In the genomic region with DNA sequence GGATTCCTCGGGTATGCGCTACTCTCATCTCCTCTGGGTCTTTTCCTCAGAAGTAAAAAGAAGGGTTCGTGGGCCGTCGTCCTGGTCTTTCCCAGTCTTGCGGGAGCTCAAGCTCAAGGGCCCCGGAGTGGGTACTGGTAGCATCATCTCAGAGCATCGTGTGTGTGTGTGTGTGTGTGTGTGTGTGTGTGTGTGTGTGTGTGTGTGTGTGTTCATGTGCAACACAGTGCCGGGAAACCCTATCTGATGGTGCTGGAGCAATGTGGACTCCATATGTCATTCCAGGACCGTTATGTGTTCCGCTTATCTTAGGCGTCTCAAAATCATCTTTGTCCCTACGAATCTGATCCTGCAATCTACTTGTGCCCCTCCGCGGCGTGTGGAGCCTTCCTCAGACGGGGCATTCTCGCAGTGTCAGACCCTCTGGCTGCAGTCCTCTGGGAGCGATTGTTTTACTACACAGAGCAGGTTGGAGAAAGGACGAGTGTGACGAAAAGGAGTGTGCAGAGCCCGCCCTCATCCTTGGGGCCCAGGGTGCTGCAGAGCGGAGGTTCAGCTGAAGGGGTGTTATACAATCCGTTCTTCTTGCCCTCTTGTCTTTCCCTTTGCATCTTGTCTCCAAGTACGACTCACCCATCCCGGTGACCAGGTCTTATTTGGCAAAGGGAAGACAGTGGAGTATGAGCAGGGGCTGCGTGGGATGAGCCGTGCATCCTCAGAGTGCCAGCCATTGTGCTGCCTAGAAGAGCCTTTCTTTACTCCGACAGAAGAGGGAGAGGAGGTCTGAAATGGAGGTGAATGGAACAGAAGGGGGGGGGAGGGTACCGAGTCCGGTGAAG, we compare ENCODE assay signal across 8 mouse cellular contexts. TPM values are rescaled to one million over a fixed set of nuclear protein-coding genes. Genes with fewer than 3 reads are reported as not detected.
DNase-seq lines count a peak whose midpoint lies in the region; ATAC-seq and TF ChIP-seq lines count a peak whose summit lies in the region.
"Had no signal": no experiment of that assay in that cellular context is flagged by ENCODE, and none has a peak within 500 bp of the region (broad histone marks: within the 10 kb centered on the region; RNA-seq: fewer than 3 reads in every experiment).

No protein-coding gene starts in this region.

- H3K9ac ChIP-seq in embryonic facial prominence, embryonic 12.5 days = peak overlapping the region; percentile 62
- peak overlapping the region; percentile 89 for H3K9ac ChIP-seq in hindbrain, embryonic 13.5 days
- H3K9ac ChIP-seq in limb, embryonic 14.5 days (ENCODE audit: low read depth, low read length, severe bottlenecking) = peak overlapping the region; percentile 56

- peak overlapping the region; percentile 72 for H3K27ac ChIP-seq in embryonic facial prominence, embryonic 12.5 days
- peak overlapping the region; percentile 97 for H3K27ac ChIP-seq in hindbrain, embryonic 13.5 days
- no peak overlapping the region for H3K27ac ChIP-seq in limb, embryonic 14.5 days (replicated peaks; ENCODE audit: low read depth, low read length)

- DNase-seq in ES-CJ7 (ENCODE audit: low read depth, low spot score) (peak; percentile 7), NIH3T3 (ENCODE audit: low read depth) (peak; percentile 46)
- DNase-seq in limb, embryonic 14.5 days (ENCODE audit: low spot score) = no peak
- peak; percentile 70 for DNase-seq in retina, postnatal 1 day
- no peak for DNase-seq in urinary bladder, postnatal 4 days (ENCODE audit: low spot score in 2 of 2)

- 2% methylated on average over 31 of the region's 31 CpGs for WGBS in embryonic facial prominence, embryonic 12.5 days
- 0% methylated on average over 31 of the region's 31 CpGs for WGBS in hindbrain, embryonic 13.5 days
- WGBS in limb, embryonic 14.5 days = 4% methylated on average over 31 of the region's 31 CpGs

- no peaks in the 10 kb centered on the region for H3K9me3 ChIP-seq in embryonic facial prominence, embryonic 12.5 days
- H3K9me3 ChIP-seq in hindbrain, embryonic 13.5 days = no peaks in the 10 kb centered on the region
- H3K9me3 ChIP-seq in limb, embryonic 14.5 days (ENCODE audit: control insufficient read depth, low read length) = no peaks in the 10 kb centered on the region

- H3K36me3 ChIP-seq in embryonic facial prominence, embryonic 12.5 days = no peaks in the 10 kb centered on the region
- H3K36me3 ChIP-seq in hindbrain, embryonic 13.5 days = peaks cover 8% of the 10 kb centered on the region; the same call in 1 of the 2 replicates
- no peaks in the 10 kb centered on the region for H3K36me3 ChIP-seq in limb, embryonic 14.5 days (ENCODE audit: control insufficient read depth, insufficient read depth, low read length)

- H3K27me3 ChIP-seq in embryonic facial prominence, embryonic 12.5 days = no peaks in the 10 kb centered on the region
- H3K27me3 ChIP-seq in hindbrain, embryonic 13.5 days = no peaks in the 10 kb centered on the region
- H3K27me3 ChIP-seq in limb, embryonic 14.5 days (ENCODE audit: control insufficient read depth, insufficient read depth, low read length) = peaks cover 12% of the 10 kb centered on the region

- peak overlapping the region; percentile 57 for H3K4me3 ChIP-seq in embryonic facial prominence, embryonic 12.5 days
- peak overlapping the region; percentile 75 for H3K4me3 ChIP-seq in hindbrain, embryonic 13.5 days
- H3K4me3 ChIP-seq in limb, embryonic 14.5 days (replicated peaks; ENCODE audit: low read length) = peak overlapping the region; percentile 44
- H3K4me3 ChIP-seq: erythroblast, embryonic 14.5 days had no signal

- peak; percentile 61; the same call in 1 of the 2 replicates for ATAC-seq in embryonic facial prominence, embryonic 12.5 days (ENCODE audit: insufficient number of reproducible peaks, insufficient read depth, low FRiP score, low TSS enrichment)
- ATAC-seq in hindbrain, embryonic 13.5 days (ENCODE audit: low FRiP score) = peak; percentile 79
- ATAC-seq in limb, embryonic 14.5 days (ENCODE audit: low FRiP score, low read depth) = peak; percentile 56

- peak overlapping the region; percentile 76 for H3K4me2 ChIP-seq in embryonic facial prominence, embryonic 12.5 days (replicated peaks)
- peak overlapping the region; percentile 85 for H3K4me2 ChIP-seq in hindbrain, embryonic 13.5 days
- peak overlapping the region; percentile 83 for H3K4me2 ChIP-seq in limb, embryonic 14.5 days (replicated peaks; ENCODE audit: low read depth, low read length, severe bottlenecking)

- no peaks in the 10 kb centered on the region for H3K4me1 ChIP-seq in embryonic facial prominence, embryonic 12.5 days
- peaks cover 39% of the 10 kb centered on the region for H3K4me1 ChIP-seq in hindbrain, embryonic 13.5 days (replicated peaks)
- H3K4me1 ChIP-seq in limb, embryonic 14.5 days (ENCODE audit: control insufficient read depth, insufficient read depth, low read length) = no peaks in the 10 kb centered on the region

- TF ChIP-seq POLR2A in limb, embryonic 14.5 days (IDR thresholded peaks at IDR 0.05; ENCODE audit: borderline replicate concordance, extremely low read depth, insufficient read depth, insufficient read length) = no peak

RNA-seq across cellular contexts. Expression of gene Fez1, which starts 11.6 kb away (rescaled TPM):
- 94.7 and 99.3 TPM in 2 replicates for polyA plus RNA-seq in embryonic facial prominence, embryonic 12.5 days (2016; fragmentation: Nextera tagmentation; extraction: Ambion mirVana)
- 612 and 624 TPM in 2 replicates for polyA plus RNA-seq in hindbrain, embryonic 13.5 days (2015; fragmentation: Nextera tagmentation; extraction: Ambion mirVana)
- polyA plus RNA-seq in limb, embryonic 14.5 days (2012; rRNA removed) = 18.6 and 28.0 TPM in 2 replicates
- polyA plus RNA-seq in limb, embryonic 14.5 days (2014; fragmentation: Nextera tagmentation; extraction: Ambion mirVana) = 36.0 and 44.4 TPM in 2 replicates
- polyA plus RNA-seq: erythroblast, embryonic 14.5 days had no signal

RNA-seq across cellular contexts. Expression of gene Ei24, which starts 36.1 kb away (rescaled TPM):
- 118 and 121 TPM in 2 replicates for polyA plus RNA-seq in embryonic facial prominence, embryonic 12.5 days (2016; fragmentation: Nextera tagmentation; extraction: Ambion mirVana)
- 113 and 122 TPM in 2 replicates for polyA plus RNA-seq in hindbrain, embryonic 13.5 days (2015; fragmentation: Nextera tagmentation; extraction: Ambion mirVana)
- 85.9 and 104 TPM in 2 replicates for polyA plus RNA-seq in limb, embryonic 14.5 days (2012; rRNA removed)
- polyA plus RNA-seq in limb, embryonic 14.5 days (2014; fragmentation: Nextera tagmentation; extraction: Ambion mirVana) = 57.9 and 58.1 TPM in 2 replicates

Comparison
In these comparisons a context has a peak if more than half of its experiments do, and no peak if none do; other contexts are left out.
1. DNase-seq: peak in ES-CJ7 (single experiment), NIH3T3 (single experiment) and retina, postnatal 1 day (single experiment); none in limb, embryonic 14.5 days (single experiment) and urinary bladder, postnatal 4 days (0 of 2).
2. Peak in every context shown above with its lines, with median percentiles within 50 percentile points of each other: ATAC-seq, H3K4me2 ChIP-seq, H3K4me3 ChIP-seq and H3K9ac ChIP-seq.